Mouse (Mus musculus) stomach, postnatal 0 days (tissue): ENCODE measurements around the gene Glrx. TPM values are rescaled to one million over a fixed set of nuclear protein-coding genes. Genes with fewer than 3 reads are reported as not detected.
A peak's percentile ranks its signal among the peaks of the same experiment; 100 is the strongest.

ENCODE experiments used
- ATAC-seq: fragments of 200-750 bp; cut with Nextera tagmentation; 2 replicates; pipeline ENCODE4 v1.8.0; 2017; ENCODE audit not compliant: low FRiP score, low TSS enrichment
- DNase-seq: peaks from one replicate; pipeline ENCODE4 v3.0.0-alpha.2; 2016; ENCODE audit warnings: low spot score
- H3K27ac ChIP-seq: fragments of 300-500 bp; sonication (generic); replicated peaks from 2 replicates; pipeline ENCODE4 v1.5.1; 2014; ENCODE audit warnings: mild to moderate bottlenecking, control low read depth
- H3K27me3 ChIP-seq: fragments of 300-500 bp; sonication (generic); 2 replicates; pipeline ENCODE4 v1.6.1; 2014; ENCODE audit warnings: low read length; ENCODE audit not compliant: control insufficient read depth, insufficient read depth
- H3K36me3 ChIP-seq: fragments of 300-500 bp; sonication (generic); 2 replicates; pipeline ENCODE4 v1.6.1; 2014; ENCODE audit warnings: low read length, mixed read lengths; ENCODE audit not compliant: control insufficient read depth, insufficient read depth
- H3K4me1 ChIP-seq: fragments of 300-500 bp; sonication (generic); replicated peaks from 2 replicates; pipeline ENCODE4 v1.6.1; 2014; ENCODE audit warnings: antibody characterized with exemption; ENCODE audit not compliant: control insufficient read depth, insufficient read depth
- H3K4me2 ChIP-seq: fragments of 300-500 bp; sonication (generic); replicated peaks from 2 replicates; pipeline ENCODE4 v1.6.1; 2014; ENCODE audit warnings: low read depth, mild to moderate bottlenecking, control low read depth, moderate library complexity
- H3K4me3 ChIP-seq: fragments of 300-500 bp; sonication (generic); 2 replicates; pipeline ENCODE4 v1.5.1; 2014; ENCODE audit warnings: low read depth, low read length, control low read depth
- H3K9ac ChIP-seq: fragments of 300-500 bp; sonication (generic); 2 replicates; pipeline ENCODE4 v1.6.1; 2014; ENCODE audit warnings: mild to moderate bottlenecking, low read length, control low read depth, mixed read lengths
- H3K9me3 ChIP-seq: fragments of 300-500 bp; sonication (generic); 2 replicates; pipeline ENCODE4 v1.6.1; 2016; ENCODE audit warnings: low read length; ENCODE audit not compliant: control insufficient read depth
- CTCF ChIP-seq: IDR thresholded peaks from 2 replicates; pipeline ENCODE4 v1.5.1; 2016; ENCODE audit warnings: antibody characterized with exemption, low read depth, mild to moderate bottlenecking, moderate library complexity
- EP300 ChIP-seq: optimal IDR thresholded peaks from 2 replicates; pipeline ENCODE3; 2016; ENCODE audit warnings: antibody characterized with exemption
- WGBS: fragments of 180-500 bp; shearing (Covaris S2); extraction: QIAGEN DNeasy Blood & Tissue Kit; methylation state at CpG from one replicate; pipeline ENCODE4 v1.1.7; 2014; 5-methylcytosine and 5-hydroxymethylcytosine counted together
- polyA plus RNA-seq: library from polyadenylated mRNA; unstranded; fragments of >200 nt; fragmentation: Nextera tagmentation; extraction: Ambion mirVana; gene quantifications from 2 replicates; pipeline ENCODE4 v1.2.1, GENCODE M21; 2015

Gene Glrx
- polyA plus RNA-seq, 1 experiment from 2014 or later = 426 TPM

DNA sequence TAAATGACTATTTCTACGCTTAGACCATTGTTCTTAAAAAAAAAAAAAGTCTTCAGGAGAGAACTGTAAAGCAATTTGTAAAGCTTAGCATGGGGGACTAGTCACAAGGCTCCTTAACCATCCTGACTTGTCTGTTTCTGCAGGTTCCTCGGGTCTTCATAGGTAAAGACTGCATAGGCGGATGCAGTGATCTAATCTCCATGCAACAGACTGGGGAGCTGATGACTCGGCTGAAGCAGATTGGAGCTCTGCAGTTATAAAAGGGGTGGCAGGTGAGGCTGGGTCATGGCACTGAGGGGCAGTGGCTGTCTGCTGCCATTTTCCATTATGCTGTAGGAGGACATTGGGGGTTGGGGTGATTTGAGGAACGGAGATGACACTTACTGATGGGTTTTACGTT is 7.4 kb downstream of the Glrx start:
- Histone ChIP-seq H3K27ac (no peak overlapping the region), H3K27me3 (no peaks in the 10 kb centered on the region), H3K4me2 (no peak overlapping the region), H3K36me3 (peaks cover 8% of the 10 kb centered on the region; the same call in 1 of the 2 replicates), H3K9me3 (no peaks in the 10 kb centered on the region), H3K4me3 (no peak overlapping the region), H3K4me1 (no peaks in the 10 kb centered on the region; the same call in none of the 2 replicates), H3K9ac (no peak overlapping the region)
- ATAC-seq (no peak), DNase-seq (no peak)
- 87% methylated on average over 6 of the region's 6 CpGs for WGBS
- TF ChIP-seq EP300 (no peak), CTCF (no peak)

DNA sequence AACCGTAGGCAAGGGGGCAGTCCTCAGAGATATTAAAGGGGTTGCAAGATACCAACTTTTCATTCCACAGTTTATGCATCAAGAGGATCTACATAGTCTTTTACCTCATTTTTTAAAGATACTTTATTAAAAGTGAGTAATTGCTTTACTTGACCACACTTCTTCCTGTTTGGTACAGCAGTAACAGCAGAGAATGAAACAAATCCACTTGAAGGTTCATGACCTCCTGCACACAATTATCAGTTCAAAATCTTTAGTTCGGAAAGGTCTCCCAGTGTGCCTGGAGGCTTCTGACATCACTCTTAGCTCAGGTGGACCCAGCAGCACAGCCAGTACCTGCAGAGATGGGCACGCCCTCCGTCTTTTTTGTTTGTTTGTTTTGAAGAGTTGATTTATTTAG is 12.4 kb downstream of the Glrx start:
- H3K9ac ChIP-seq = no peak overlapping the region
- TF ChIP-seq EP300 (no peak), CTCF (no peak)
- ATAC-seq = no peak
- no peak overlapping the region for H3K27ac ChIP-seq
- peaks cover 8% of the 10 kb centered on the region; the same call in 1 of the 2 replicates for H3K36me3 ChIP-seq
- H3K27me3 ChIP-seq = no peaks in the 10 kb centered on the region
- H3K9me3 ChIP-seq = no peaks in the 10 kb centered on the region
- H3K4me3 ChIP-seq = no peak overlapping the region
- no peak overlapping the region for H3K4me2 ChIP-seq
- no peaks in the 10 kb centered on the region for H3K4me1 ChIP-seq
- 87% methylated on average over 4 of the region's 4 CpGs for WGBS
- DNase-seq = no peak

DNA sequence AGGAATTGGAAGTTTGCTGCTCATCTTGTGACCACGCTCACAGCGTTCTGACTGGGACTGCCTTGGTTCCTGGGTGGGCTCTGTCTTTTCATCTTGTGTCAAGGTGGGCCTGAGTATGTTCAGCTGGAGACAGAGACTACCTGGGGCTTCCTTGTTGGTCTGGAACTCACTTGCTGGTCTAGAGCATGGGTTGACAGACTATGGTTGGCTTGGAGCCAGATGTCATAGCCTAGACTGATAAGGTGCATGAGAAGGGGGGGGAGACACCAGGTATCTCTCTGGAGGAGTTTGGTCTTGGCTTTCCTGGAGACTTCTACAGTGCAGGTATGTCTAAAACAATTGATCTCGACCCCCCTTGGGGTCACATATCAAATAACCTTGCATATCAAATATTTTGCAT is 13.4 kb downstream of the Glrx start:
- Histone ChIP-seq H3K27ac (no peak overlapping the region), H3K4me2 (no peak overlapping the region), H3K9ac (no peak overlapping the region), H3K27me3 (no peaks in the 10 kb centered on the region), H3K36me3 (0 out of 2 replicates have a peak, but pooled peaks cover 2% of the 10 kb centered on the region), H3K4me3 (no peak overlapping the region), H3K4me1 (no peaks in the 10 kb centered on the region), H3K9me3 (no peaks in the 10 kb centered on the region)
- TF ChIP-seq EP300 (no peak), CTCF (no peak)
- no peak for ATAC-seq
- no peak for DNase-seq
- WGBS = 90% methylated on average over 3 of the region's 3 CpGs

DNA sequence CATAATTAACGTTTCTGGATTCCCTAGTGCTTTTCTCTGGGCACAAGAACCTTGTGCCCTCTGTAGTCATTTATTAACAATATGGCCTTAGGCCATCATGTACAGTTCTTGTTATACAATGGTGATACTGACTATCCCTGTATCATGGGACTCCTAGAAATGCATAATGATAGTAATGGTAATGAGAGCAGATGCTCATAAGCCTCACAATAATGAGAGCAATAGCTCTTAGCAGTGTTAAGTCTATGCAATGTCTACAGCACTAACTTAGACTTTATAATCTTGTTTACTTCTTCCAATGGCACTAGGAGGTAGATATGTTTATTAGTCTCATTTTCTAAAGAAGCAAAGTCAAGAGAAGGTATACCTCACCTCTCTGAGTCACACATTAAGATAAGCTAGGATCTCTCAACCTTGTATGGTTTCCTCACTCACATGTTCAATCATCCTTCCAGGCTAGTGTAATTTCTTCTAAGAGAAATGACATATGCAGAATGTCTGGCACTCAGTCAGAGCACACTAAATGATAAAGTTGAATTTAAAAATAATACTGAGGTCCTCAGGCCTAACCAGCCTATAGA is 19.7 kb downstream of the Glrx start:
- no peaks in the 10 kb centered on the region for H3K27me3 ChIP-seq
- H3K4me3 ChIP-seq = no peak overlapping the region
- H3K9me3 ChIP-seq = no peaks in the 10 kb centered on the region
- DNase-seq = no peak
- H3K4me1 ChIP-seq = no peaks in the 10 kb centered on the region
- H3K4me2 ChIP-seq = no peak overlapping the region
- no peak overlapping the region for H3K27ac ChIP-seq
- H3K36me3 ChIP-seq = no peaks in the 10 kb centered on the region
- TF ChIP-seq CTCF (no peak), EP300 (no peak)
- WGBS = 65% methylated on average over 1 of the region's 1 CpGs
- ATAC-seq = peak; percentile 26; the same call in 1 of the 2 replicates
- no peak overlapping the region for H3K9ac ChIP-seq

DNA sequence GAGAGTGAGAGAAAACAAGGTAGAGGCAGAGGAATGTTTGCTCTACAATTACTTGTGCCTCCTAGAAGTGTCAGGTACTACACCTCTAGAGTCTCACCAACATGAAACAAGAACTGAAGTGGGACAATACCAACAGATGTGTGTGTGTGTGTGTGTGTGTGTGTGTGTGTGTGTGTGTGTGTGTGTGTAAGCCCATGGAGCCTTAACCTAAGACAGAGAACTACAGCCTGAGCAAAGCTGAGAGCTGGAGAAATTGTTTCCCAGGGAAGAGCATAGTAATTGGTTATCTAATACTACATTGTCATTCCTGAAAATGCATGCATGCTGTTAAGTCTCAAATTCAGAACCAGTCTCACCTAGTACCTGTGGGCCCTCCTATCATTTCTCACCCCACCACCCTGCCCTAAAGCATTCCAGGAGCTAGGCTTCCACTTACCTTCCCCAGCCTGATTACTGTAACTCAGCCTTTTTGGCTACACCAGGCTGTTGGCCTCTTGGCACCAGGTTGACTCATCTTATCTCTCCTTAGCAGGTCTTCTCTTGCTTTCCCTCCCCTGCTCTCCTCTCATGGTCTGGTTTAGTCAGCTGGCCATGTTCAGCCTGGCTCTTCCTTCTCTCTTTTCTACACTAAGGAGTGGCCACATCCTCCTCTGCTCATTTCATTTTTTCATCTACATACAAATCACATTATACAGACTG is 26.0 kb downstream of the Glrx start:
- H3K27me3 ChIP-seq = no peaks in the 10 kb centered on the region
- H3K27ac ChIP-seq = no peak overlapping the region
- H3K4me1 ChIP-seq = no peaks in the 10 kb centered on the region
- no peak overlapping the region for H3K4me2 ChIP-seq
- TF ChIP-seq CTCF (no peak), EP300 (no peak)
- DNase-seq = no peak
- H3K9ac ChIP-seq = no peak overlapping the region
- no peaks in the 10 kb centered on the region for H3K9me3 ChIP-seq
- ATAC-seq = no peak
- H3K4me3 ChIP-seq = no peak overlapping the region
- no peaks in the 10 kb centered on the region for H3K36me3 ChIP-seq

DNA sequence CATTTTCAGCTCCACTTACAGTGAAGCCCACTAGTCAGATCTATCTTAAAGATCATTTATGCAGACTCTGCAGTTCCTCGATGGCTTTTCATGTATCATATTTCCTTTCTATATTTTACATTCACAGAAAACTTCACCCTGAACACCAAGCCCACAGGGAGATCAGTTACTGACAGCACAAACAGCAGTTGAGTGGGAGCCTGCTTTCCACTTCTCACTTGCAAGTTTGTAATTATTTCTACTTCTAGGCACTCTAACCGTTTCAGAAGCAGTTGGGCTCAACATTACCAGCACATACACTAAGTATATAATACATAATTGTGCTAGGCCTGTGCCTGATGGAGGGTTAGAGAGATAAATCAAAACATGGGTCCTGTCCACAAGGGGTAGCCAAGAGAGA is 28.2 kb downstream of the Glrx start:
- Histone ChIP-seq H3K4me3 (no peak overlapping the region), H3K27ac (no peak overlapping the region), H3K4me2 (no peak overlapping the region), H3K36me3 (peaks cover 3% of the 10 kb centered on the region; the same call in 1 of the 2 replicates), H3K27me3 (no peaks in the 10 kb centered on the region), H3K4me1 (no peaks in the 10 kb centered on the region), H3K9me3 (no peaks in the 10 kb centered on the region), H3K9ac (no peak overlapping the region)
- no peak for TF ChIP-seq EP300
- TF ChIP-seq CTCF = no peak
- DNase-seq (no peak), ATAC-seq (no peak)
- WGBS = 89% methylated on average over 2 of the region's 2 CpGs
